Mouse (Mus musculus) MEL (cell line): Measurements from ENCODE around the gene Rangap1.

ENCODE experiments used
- CHD1 ChIP-seq: IDR thresholded peaks from 2 replicates; pipeline ENCODE4 v1.6.1; 2012; ENCODE audit warnings: low read depth, mild to moderate bottlenecking, inconsistent platforms, low read length, improper control_type of control experiment
- CTCF ChIP-seq, 3 experiments: IDR thresholded peaks in 2 of 3; conservative IDR thresholded peaks in 1 of 3; 2 replicates each; pipeline ENCODE4 v1.5.1; 2011 to 2012; ENCODE audit warnings: low read length in 3 of 3, low read depth in 2 of 3, mild to moderate bottlenecking in 2 of 3, improper control_type of control experiment in 1 of 3, inconsistent platforms in 1 of 3, mixed read lengths in 1 of 3, moderate library complexity in 1 of 3; ENCODE audit not compliant: control insufficient read depth in 1 of 3, insufficient read depth in 1 of 3, poor library complexity in 1 of 3, severe bottlenecking in 1 of 3
- EP300 ChIP-seq, 2 experiments: IDR thresholded peaks; 2 replicates each; pipeline ENCODE4 v1.6.1; 2011; ENCODE audit warnings: improper control_type of control experiment in 2 of 2, low read length in 2 of 2, low read depth in 1 of 2, mild to moderate bottlenecking in 1 of 2
- HCFC1 ChIP-seq: IDR thresholded peaks from 2 replicates; pipeline ENCODE4 v1.6.1; 2012; ENCODE audit warnings: low read depth, mild to moderate bottlenecking, inconsistent platforms, low read length, improper control_type of control experiment, moderate library complexity
- KAT2A ChIP-seq: conservative IDR thresholded peaks from 2 replicates; pipeline ENCODE4 v1.6.1; 2012; ENCODE audit warnings: low read depth, low read length, improper control_type of control experiment, inconsistent platforms
- MAFK ChIP-seq: IDR thresholded peaks from 2 replicates; pipeline ENCODE4 v1.6.1; 2011; ENCODE audit warnings: low read depth, mild to moderate bottlenecking, low read length, improper control_type of control experiment, borderline replicate concordance
- NELFE ChIP-seq: IDR thresholded peaks from 2 replicates; pipeline ENCODE4 v1.6.1; 2011; ENCODE audit warnings: low read depth, low read length, improper control_type of control experiment
- POLR2A ChIP-seq, 2 experiments: IDR thresholded peaks; 2 replicates each; pipeline ENCODE4 v1.6.1; 2011 to 2012; ENCODE audit warnings: low read length in 2 of 2, mild to moderate bottlenecking in 2 of 2, control low read depth in 1 of 2, improper control_type of control experiment in 1 of 2, low read depth in 1 of 2, moderate library complexity in 1 of 2; ENCODE audit not compliant: control insufficient read depth in 1 of 2, insufficient read depth in 1 of 2, poor library complexity in 1 of 2
- POLR2AphosphoS2 ChIP-seq: IDR thresholded peaks from 2 replicates; pipeline ENCODE4 v1.6.1; 2011; ENCODE audit warnings: low read length, improper control_type of control experiment
- RCOR1 ChIP-seq: IDR thresholded peaks from 2 replicates; pipeline ENCODE4 v1.6.1; 2012; ENCODE audit warnings: low read depth, mild to moderate bottlenecking, inconsistent platforms, low read length, improper control_type of control experiment
- TCF12 ChIP-seq: IDR thresholded peaks from 2 replicates; pipeline ENCODE4 v1.6.1; 2014; ENCODE audit warnings: low read depth, mild to moderate bottlenecking, inconsistent platforms, low read length, improper control_type of control experiment, moderate library complexity
- USF1 ChIP-seq: IDR thresholded peaks from 2 replicates; pipeline ENCODE4 v1.6.1; 2014; ENCODE audit warnings: low read depth, mild to moderate bottlenecking, inconsistent platforms, low read length, improper control_type of control experiment, moderate library complexity
- ZMIZ1 ChIP-seq: IDR thresholded peaks from 2 replicates; pipeline ENCODE4 v1.6.1; 2012; ENCODE audit warnings: low read depth, mild to moderate bottlenecking, inconsistent platforms, low read length, improper control_type of control experiment, moderate library complexity

- TF ChIP-seq POLR2A (IDR thresholded peaks at IDR 0.05; ENCODE audit: control insufficient read depth in 1 of 2, insufficient read depth in 1 of 2, low read depth in 1 of 2, low read length in 2 of 2, poor library complexity in 1 of 2) (no peak; a peak in 1 of 4 replicates), TCF12 (no peak), KAT2A (no peak), EP300 (IDR thresholded peaks at IDR 0.05; ENCODE audit: low read depth in 1 of 2, low read length in 2 of 2) (no peak), CTCF (IDR thresholded peaks at IDR 0.05 in 2 of 3, conservative IDR thresholded peaks at IDR 0.05 in 1 of 3; ENCODE audit: control insufficient read depth in 1 of 3, insufficient read depth in 1 of 3, low read depth in 2 of 3, low read length in 3 of 3, poor library complexity in 1 of 3, severe bottlenecking in 1 of 3) (no peak), MAFK (no peak), POLR2AphosphoS2 (no peak), USF1 (no peak), HCFC1 (peak; percentile 64; the same call in 1 of the 2 replicates), CHD1 (peak; percentile 75), ZMIZ1 (no peak), NELFE (no peak), RCOR1 (no peak)
Measured at GRCm38 (mm10) chr15:81745601-81746114, 328 bp upstream of the Rangap1 start.
